Mouse (Mus musculus) retina, postnatal 1 day (tissue): Measurements from ENCODE around the gene Secisbp2.
A peak's percentile ranks its signal among the peaks of the same experiment; 100 is the strongest.
"Not testable (repeated sequence)": the region's sequence is repeated elsewhere in the genome, so short reads cannot be mapped to it uniquely, and the experiment has no call there.

ENCODE experiments used
- DNase-seq: peaks from one replicate; pipeline ENCODE4 v3.0.0-alpha.2; 2012

The Secisbp2 gene

DNA sequence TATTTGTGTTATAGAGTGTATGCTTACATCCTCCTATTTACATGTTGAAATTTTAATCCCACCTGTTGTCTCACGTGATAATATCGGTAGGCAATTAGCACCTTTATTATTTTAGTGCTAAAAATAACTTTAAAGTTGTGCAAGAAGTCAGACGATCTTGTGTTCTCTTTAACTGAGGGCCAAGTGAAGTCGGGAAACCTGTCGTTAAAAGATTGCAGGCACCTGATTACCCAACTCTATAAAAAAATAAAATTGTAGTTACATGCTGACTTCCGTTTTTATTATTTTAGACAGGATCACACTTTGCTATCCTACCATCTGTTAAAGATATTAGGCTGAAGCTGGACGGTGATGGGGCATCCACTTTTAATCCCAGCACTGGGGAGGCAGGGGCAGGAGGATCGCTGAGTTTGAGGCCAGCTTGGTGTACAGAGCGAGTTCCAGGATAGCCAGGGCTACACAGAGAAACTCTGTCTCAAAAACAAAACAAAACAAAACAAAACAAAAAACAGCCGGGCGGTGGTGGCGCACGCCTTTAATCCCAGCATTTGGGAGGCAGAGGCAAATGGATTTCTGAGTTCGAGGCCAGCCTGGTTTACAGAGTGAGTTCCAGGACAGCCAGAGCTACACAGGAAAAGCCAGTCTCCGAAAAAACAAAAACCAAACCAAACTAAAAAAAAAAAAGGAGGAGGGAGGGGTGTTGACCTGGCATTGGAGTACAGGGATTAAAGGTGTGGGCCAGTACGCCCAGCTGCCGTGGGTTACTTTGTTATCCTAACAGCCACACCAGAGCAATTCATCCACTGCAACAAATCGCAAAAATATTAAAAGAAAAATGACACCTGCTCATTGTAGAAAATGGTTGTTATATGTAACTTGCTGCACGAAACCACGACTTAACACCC, 7.3 kb upstream of the Secisbp2 start:
- DNase-seq, result no peak

DNA sequence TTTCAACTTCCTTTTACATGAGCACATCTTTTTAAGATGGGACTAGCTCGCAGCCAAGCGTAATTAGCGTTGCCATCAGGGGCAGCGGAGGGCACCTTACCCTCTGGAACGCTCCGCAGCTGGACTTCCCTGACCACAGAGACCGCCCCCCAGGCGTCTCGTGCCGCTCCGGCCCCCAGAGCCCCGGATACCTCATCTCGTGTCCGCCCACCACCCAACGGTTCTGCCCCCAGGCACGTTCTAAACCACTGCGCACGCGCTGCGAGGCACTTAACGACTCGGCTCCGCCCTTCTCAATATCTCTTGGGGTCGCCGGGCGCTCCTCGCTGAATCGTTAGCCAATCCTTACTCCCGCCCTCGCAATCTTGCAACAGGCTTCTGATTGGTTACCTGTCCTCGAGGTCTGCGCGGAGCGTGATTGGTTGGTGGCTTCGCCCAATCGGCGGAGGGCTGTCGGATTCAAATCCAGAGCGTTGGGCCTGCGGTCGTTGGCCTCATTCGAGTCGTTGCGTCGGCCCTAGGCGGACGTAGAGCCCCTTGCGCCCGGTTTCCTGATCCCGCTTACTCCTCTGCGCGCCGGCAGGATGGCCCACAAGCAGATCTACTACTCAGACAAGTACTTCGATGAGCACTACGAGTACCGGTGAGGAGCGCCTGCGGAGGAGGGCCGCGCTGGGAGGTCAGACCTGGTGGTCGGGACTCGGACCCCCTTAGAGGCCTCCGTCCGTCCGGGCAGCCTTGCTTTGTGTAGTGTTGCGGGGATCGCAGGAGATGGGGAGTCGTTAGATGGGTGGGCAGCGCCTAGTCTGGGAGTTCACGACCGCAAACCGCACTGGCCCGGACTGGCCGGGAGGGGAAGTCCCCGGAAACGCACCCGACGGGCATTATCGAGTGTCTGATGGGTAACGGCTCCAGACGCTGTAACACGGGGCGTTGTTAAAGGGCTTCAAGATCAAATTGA, 6.4 kb upstream of the Secisbp2 start, which contains the start of gene Cks2:
Gene Cks2, plus strand, starts transcription at position 404 of the 961 bp plus-strand sequence.
- DNase-seq, result peak; percentile 100

DNA sequence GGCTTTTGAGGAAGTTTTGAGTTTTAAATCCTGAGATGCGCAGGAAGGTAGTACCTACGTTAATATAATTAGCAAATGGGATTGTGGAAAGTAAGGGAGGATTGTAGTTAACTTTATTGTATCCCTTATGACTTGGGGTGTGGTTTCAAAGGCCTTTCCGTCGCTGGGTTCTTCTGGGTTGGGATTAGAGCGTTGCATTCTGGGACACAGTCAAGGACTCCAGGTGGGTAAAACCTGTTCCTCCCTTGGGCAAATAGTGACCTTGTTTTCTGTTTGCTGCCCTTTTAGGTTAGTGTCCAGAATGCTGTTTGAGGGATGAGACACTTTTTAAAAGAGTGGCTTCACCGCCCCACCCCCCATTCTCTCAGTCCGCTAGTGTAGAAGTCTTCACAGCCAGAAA, 5.6 kb upstream of the Secisbp2 start:
- peak; percentile 44 for DNase-seq

DNA sequence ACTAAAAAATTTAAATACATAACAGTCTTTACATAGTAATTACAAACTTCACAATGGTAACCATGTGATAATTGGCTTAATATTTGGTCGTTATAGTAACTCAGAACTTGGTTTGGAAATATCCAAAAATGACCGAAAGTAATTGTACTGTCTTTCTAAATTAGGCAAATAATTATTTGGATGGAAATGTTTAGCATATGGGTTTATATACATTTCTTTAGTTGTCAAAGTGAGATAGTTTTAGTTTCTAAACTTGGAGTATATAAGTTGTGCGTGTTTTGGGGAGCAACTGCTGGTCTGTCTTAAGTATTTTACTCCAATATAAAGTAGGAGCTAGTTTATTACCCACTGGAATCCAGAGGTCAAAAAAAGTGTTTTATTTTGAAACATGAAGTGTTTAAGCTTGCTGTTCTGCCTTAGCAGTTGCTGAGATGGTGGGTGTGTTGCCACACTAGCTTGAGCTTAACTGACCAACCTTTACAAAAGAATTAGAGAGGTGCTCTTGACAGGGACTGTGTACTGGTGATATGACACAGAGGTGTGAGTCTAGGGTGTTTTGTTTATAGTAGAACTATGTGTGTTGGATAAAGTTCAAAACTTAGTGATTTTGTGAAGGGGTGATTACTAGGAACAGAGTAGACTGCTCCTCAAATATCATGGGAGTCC, 5.0 kb upstream of the Secisbp2 start:
- DNase-seq, result no peak

- no peak for DNase-seq
Observed at GRCm38 (mm10) chr13:51647770-51648169, 3.7 kb upstream of the Secisbp2 start.

DNA sequence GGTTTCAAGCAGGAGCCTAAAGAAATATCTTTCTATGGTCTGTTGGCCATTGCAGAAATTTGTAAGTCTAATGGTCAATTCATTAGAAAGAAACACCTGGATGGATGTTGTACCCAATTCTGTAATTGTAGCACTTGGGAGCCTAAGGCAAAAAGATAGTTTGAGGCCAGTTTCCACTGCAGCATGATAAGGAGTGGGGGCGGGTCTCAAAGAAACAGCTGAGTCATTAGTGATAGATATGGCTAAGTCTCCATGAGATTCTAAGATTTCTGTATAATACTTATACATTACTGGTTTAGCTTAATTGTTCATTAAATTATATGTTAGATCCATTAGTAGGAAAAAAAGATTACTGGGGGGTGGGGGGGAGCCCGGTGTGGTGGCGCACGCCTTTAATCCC, 3.3 kb upstream of the Secisbp2 start:
- DNase-seq, result no peak

GRCm38 (mm10) chr13:51649740-51650139, 1.8 kb upstream of the Secisbp2 start:
- DNase-seq, result no peak

GRCm38 (mm10) chr13:51653159-51653558, 1.7 kb downstream of the Secisbp2 start:
- no peak for DNase-seq

- no peak for DNase-seq
Observed at GRCm38 (mm10) chr13:51653961-51654360, 2.5 kb downstream of the Secisbp2 start.

GRCm38 (mm10) chr13:51656516-51657235, 5.2 kb downstream of the Secisbp2 start:
- DNase-seq, result no peak

DNA sequence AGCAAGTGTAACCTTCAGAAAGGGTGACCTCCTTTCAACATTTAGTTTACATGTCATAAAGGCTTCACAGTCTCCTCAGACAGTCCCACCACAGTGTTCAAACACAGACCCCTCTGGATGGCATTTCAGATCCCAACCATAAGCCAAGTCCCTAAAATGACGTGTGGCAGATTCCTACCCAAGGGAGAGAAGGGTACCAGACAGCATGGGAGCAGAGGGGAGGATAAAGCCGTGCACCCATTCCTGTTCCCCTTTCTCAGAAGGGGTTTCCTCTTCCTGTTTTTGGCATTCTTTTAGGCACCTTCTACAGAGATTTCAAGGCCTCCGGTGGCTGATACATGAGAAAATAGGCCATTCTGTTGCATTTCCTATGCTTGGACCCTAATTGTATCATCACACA, 6.6 kb downstream of the Secisbp2 start:
- DNase-seq, result no peak

- no peak for DNase-seq
Observed at GRCm38 (mm10) chr13:51659573-51659972, 8.1 kb downstream of the Secisbp2 start.

- no peak for DNase-seq
Observed at GRCm38 (mm10) chr13:51663561-51663960, 12.1 kb downstream of the Secisbp2 start.

- DNase-seq, result not testable (repeated sequence)
Observed at GRCm38 (mm10) chr13:51668195-51668594, 16.7 kb downstream of the Secisbp2 start.

DNA sequence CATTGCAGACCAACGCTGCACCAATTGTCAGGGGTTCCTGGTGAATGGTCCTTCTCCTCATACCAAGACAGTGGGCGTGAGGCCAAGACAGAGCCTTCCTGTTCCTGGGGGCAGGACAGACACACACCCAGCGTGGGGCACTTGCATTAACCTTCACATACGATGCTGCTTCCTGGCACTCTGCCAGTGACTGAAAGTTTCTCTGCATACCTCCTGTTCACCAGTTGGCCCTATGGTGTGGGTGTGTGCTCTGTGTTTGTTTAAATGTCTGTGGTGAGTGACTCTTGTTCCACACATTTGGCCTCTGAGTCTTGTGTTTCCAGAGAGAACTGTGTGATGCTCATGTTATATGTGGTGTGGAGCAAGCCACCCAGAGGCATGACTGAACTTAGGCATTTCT, 25.1 kb downstream of the Secisbp2 start:
- no peak for DNase-seq

DNA sequence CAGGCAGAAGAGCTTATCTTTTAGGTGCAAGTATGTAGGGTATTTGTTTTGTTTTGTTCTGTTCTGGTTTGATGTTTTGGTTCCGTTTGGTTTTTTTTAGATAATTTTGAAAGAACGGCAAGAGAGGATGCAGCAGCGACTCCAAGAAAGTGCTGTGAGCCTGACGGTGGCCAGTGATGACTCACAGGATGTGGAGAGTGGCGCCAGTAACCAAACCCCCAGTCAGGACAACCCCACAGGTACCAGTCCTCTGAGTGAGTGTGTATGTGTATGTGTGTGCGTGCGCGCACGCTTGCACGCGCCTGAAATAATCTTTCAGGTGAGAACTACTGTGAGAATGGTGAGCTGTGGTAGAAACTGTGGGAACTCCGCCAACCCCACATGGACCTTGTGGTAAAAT, 25.5 kb downstream of the Secisbp2 start:
- no peak for DNase-seq

DNA sequence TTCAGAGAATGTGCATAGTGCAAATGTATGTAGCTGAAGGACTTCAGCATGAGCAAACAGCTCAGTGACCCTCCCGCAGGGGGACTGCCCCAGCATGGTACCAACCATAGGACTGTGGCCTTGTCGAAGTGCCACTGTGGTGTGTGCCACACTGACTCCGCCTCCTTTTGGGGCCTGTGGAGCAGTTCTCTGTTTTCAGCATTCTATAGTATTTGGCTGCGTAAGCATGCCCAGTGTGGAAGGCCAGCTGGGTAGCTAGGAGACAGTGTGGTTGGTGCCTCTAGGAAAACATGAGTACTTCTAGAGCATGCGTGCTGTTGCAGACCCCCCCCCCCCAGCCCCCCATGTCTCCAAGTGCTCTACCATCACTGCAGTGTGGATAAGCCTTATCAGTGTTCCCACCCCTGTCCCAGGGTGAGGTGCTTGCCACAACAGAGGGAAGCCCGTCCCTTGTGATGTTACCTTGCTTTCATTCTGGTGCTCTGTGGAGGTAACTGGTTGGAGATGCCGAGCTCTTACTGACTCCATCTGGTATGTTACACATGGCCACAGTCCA, 26.2 kb downstream of the Secisbp2 start:
- DNase-seq, result no peak

DNA sequence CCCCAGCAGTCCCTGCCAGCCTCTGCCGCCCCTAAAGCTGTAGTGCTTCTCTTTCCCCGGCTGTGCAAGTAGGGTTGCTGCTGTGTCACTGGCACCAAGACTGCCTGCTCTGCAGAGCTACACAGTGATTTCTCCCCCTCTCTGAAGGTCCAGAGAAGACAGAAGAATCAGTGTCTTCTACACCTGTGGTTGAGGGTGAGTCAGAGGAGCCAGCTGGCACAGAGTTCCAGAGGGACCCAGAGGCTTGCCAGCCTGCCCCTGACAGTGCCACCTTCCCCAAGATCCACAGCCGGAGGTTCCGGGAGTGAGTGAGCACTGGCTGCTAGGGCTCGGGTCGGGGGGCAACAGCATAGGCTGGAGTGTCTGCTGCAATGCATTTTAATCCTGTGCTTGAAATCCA, 27.2 kb downstream of the Secisbp2 start:
- no peak for DNase-seq

- DNase-seq, result no peak
Observed at GRCm38 (mm10) chr13:51679332-51679731, 27.8 kb downstream of the Secisbp2 start.

DNA sequence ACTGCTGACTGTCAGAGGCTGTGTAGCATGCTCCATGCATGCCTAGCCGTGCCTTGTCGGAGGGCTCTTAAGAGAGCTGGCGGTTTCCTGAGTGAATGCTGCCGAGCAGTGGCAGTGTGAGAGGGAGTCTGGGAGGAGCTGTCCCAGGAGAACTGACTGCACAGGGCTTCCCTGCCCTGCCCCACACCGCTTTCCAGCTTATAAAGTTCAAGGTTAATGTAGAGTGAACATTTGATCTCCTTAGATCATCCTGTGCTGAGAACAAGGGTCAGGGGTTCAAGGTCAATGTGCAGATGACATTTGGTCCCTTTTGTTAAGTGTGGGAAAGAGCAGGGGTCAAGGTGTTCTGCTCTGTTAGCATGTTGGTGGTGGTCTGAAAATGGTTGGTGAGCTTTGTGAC, 29.6 kb downstream of the Secisbp2 start:
- DNase-seq, result no peak

GRCm38 (mm10) chr13:51681634-51682033, 30.1 kb downstream of the Secisbp2 start:
- DNase-seq, result no peak
